Mouse (Mus musculus): ENCODE results near the gene Akt1. TPM values are rescaled to one million over a fixed set of nuclear protein-coding genes. Genes with fewer than 3 reads are reported as not detected.

The Akt1 gene
- polyA plus RNA-seq, 1 experiment from 2014 or later: 121 TPM

DNA sequence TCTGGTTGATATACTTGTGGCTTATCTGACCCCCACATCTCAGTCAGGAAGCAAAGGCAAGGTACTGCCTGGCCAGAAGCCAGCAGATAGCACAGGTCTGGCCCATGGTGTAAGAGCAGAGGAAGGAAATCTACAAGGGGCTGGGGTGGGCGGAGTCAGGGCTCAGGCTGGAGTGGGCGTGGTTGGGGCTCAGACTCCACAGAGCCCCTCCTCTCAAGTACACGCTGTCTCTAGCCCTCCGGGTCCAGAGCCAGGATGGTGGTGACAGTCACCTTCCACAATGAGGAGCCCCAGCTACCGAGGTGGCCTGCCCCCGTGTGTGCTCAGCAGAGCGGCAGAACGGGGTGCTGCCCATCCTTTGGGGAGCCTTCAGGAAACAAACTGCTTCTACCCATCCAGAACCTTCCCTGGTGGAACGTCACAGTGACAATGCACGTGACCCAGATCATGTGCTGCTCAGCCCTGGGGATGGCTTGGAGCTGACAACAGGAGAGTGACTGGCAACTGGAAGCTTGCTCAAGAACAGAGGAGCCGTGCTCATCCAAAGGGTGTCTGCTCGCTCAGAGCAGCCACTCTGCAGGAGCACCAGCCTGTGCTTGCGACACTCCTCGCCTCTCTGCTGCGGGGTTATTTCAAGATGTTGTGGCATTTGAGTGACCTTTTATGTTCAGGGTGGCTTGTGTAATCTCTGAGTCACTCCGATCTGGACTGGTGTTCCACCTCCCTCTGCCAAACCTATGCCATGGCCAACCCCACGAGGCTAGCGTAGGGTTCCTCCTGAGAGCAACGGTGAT is 45.6 kb downstream of the Akt1 start:
- H3K27ac ChIP-seq (ENCODE audit: low read depth, low read length): no peak overlapping the region; the same call in 1 of the 2 replicates
- H3K36me3 ChIP-seq (ENCODE audit: control insufficient read depth, insufficient read depth): no peaks in the 10 kb centered on the region
- H3K9ac ChIP-seq (ENCODE audit: low read depth, low read length): no peak overlapping the region
- no peak for TF ChIP-seq CTCF (IDR thresholded peaks at IDR 0.05; ENCODE audit: low read depth)
- no peaks in the 10 kb centered on the region for H3K27me3 ChIP-seq (replicated peaks; ENCODE audit: control insufficient read depth, insufficient read depth, low read length)
- WGBS: 22% methylated on average over 19 of the region's 19 CpGs
- 0 out of 2 replicates have a peak overlapping the region, but pooled peaks have one; percentile 1 for H3K4me3 ChIP-seq (ENCODE audit: low read depth, low read length)
- peak overlapping the region; percentile 50 for H3K4me2 ChIP-seq (replicated peaks; ENCODE audit: low read depth)
- H3K4me1 ChIP-seq (replicated peaks; ENCODE audit: control insufficient read depth, insufficient read depth, low read length): peaks cover 17% of the 10 kb centered on the region
- no peaks in the 10 kb centered on the region for H3K9me3 ChIP-seq (ENCODE audit: control insufficient read depth)
- peak; percentile 23; the same call in 1 of the 2 replicates for ATAC-seq

DNA sequence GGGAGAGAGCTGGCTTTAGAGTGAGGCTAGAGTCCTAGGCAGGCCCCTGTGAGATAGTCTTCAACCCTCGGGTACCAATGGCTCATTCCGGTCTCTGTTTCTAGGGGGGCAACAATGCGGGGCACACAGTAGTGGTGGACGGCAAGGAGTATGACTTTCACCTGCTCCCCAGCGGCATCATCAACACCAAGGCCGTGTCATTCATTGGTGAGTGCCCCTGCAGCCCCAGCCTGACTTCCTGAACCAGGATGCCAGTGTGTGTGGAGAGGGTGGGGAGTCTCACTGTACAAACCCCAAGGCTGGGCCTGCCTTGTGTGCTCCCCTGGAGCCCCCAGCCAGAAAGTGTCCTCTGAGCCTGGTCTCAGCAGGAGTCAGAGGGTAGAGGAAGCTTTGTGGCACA is 46.5 kb downstream of the Akt1 start:
- H3K4me2 ChIP-seq (replicated peaks; ENCODE audit: low read depth): no peak overlapping the region
- no peaks in the 10 kb centered on the region for H3K9me3 ChIP-seq (ENCODE audit: control insufficient read depth)
- no peak overlapping the region for H3K9ac ChIP-seq (ENCODE audit: low read depth, low read length)
- peaks cover 17% of the 10 kb centered on the region for H3K4me1 ChIP-seq (replicated peaks; ENCODE audit: control insufficient read depth, insufficient read depth, low read length)
- no peaks in the 10 kb centered on the region for H3K36me3 ChIP-seq (ENCODE audit: control insufficient read depth, insufficient read depth)
- 87% methylated on average over 6 of the region's 6 CpGs for whole genome bisulfite sequencing
- TF ChIP-seq CTCF (IDR thresholded peaks at IDR 0.05; ENCODE audit: low read depth): no peak
- no peak overlapping the region for H3K4me3 ChIP-seq (ENCODE audit: low read depth, low read length)
- no peaks in the 10 kb centered on the region for H3K27me3 ChIP-seq (replicated peaks; ENCODE audit: control insufficient read depth, insufficient read depth, low read length)
- no peak overlapping the region for H3K27ac ChIP-seq (ENCODE audit: low read depth, low read length)
- no peak for ATAC-seq

DNA sequence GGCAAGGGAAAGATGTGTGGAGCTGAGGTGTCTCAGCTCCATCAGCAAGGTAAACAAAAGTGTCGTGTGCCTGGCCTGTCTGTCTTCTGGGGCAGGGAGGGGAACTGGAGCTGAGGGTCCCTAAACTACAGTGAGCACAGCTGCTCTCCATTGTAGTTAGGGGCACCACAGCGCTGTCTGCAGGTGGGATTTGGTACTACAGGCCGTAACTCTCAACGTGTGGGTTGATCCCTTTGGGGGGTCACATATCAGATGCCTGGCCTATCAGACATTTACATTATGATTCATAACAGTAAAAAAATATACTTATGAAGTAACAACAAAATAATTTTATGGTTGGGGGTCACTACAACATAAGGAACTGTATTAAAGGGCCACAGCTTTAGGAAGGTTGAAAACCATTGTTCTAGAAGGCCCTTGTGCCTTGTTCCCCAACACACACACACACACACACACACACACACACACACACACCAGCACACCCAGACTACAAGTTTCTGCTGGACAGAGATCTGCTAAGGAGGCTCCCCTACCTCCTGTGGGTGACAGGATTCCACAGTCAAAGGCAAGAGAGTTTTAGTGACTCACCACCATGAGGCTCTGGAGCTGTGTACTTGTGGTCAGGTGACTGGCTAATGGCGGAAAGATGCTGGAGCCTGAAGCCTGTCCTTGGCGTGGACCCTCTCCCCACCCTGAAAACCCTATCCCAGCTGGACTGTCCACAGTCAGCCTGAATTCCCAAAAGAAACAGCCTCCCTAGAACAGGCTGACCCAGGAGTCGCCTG is 47.4 kb downstream of the Akt1 start:
- ATAC-seq: no peak
- H3K9ac ChIP-seq (ENCODE audit: low read depth, low read length): no peak overlapping the region
- no peak overlapping the region for H3K4me2 ChIP-seq (replicated peaks; ENCODE audit: low read depth)
- peaks cover 17% of the 10 kb centered on the region for H3K4me1 ChIP-seq (replicated peaks; ENCODE audit: control insufficient read depth, insufficient read depth, low read length)
- H3K27ac ChIP-seq (ENCODE audit: low read depth, low read length): no peak overlapping the region
- H3K4me3 ChIP-seq (ENCODE audit: low read depth, low read length): no peak overlapping the region
- 68% methylated on average over 7 of the region's 7 CpGs for whole genome bisulfite sequencing
- H3K36me3 ChIP-seq (ENCODE audit: control insufficient read depth, insufficient read depth): no peaks in the 10 kb centered on the region
- peak; percentile 69 for TF ChIP-seq CTCF (IDR thresholded peaks at IDR 0.05; ENCODE audit: low read depth)
- H3K27me3 ChIP-seq (replicated peaks; ENCODE audit: control insufficient read depth, insufficient read depth, low read length): no peaks in the 10 kb centered on the region
- no peaks in the 10 kb centered on the region for H3K9me3 ChIP-seq (ENCODE audit: control insufficient read depth)

DNA sequence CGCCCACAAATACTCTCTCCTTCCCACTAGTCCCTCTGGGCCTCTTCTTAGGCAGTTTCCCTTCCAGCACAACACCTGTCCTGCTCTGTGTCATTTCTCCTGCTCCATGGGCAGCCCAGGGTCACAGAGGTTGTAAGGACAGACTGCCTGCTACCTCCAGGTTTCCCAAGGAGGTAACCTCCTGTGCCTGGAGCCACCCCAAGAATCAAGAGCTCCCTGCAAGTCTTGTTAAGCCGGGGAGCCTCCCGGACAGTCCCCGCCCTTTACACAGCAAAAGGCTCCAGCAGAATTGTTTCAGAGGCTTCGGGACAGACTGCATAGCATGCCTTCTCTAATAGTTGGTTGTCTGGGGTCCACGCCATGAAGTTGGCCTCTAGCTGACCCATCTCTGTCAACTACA is 48.2 kb downstream of the Akt1 start:
- Histone ChIP-seq H3K4me3 (ENCODE audit: low read depth, low read length) (no peak overlapping the region), H3K4me1 (replicated peaks; ENCODE audit: control insufficient read depth, insufficient read depth, low read length) (peaks cover 17% of the 10 kb centered on the region), H3K36me3 (ENCODE audit: control insufficient read depth, insufficient read depth) (no peaks in the 10 kb centered on the region), H3K9ac (ENCODE audit: low read depth, low read length) (no peak overlapping the region), H3K27me3 (replicated peaks; ENCODE audit: control insufficient read depth, insufficient read depth, low read length) (0 out of 2 replicates have a peak, but pooled peaks cover 4% of the 10 kb centered on the region), H3K4me2 (replicated peaks; ENCODE audit: low read depth) (no peak overlapping the region), H3K9me3 (ENCODE audit: control insufficient read depth) (no peaks in the 10 kb centered on the region), H3K27ac (ENCODE audit: low read depth, low read length) (no peak overlapping the region)
- 54% methylated on average over 6 of the region's 6 CpGs for WGBS
- ATAC-seq: no peak
- TF ChIP-seq CTCF (IDR thresholded peaks at IDR 0.05; ENCODE audit: low read depth): no peak

DNA sequence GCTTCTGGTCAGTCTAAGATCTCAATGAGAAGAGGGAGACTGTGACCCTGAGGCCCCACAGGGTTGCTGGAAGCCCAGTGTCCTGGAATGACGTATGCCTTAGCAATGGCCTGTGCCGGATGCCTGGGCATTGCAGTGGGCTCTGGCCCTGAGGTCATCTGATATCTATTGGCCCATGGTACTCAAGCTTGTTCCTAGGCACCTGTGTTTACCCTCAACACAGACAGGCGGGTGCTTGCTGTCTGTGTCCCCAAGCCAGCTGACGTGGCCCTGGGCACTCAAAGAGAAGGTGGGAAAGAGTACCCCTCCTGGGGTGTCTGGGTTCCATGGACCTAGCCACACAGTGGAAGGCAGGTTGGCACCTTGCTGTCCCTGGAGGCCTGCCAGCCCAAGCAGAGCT is 49.0 kb downstream of the Akt1 start:
- TF ChIP-seq CTCF (IDR thresholded peaks at IDR 0.05; ENCODE audit: low read depth): no peak
- H3K9ac ChIP-seq (ENCODE audit: low read depth, low read length): no peak overlapping the region
- H3K4me1 ChIP-seq (replicated peaks; ENCODE audit: control insufficient read depth, insufficient read depth, low read length): peaks cover 17% of the 10 kb centered on the region
- H3K36me3 ChIP-seq (ENCODE audit: control insufficient read depth, insufficient read depth): no peaks in the 10 kb centered on the region
- no peak overlapping the region for H3K4me2 ChIP-seq (replicated peaks; ENCODE audit: low read depth)
- H3K9me3 ChIP-seq (ENCODE audit: control insufficient read depth): no peaks in the 10 kb centered on the region
- H3K4me3 ChIP-seq (ENCODE audit: low read depth, low read length): no peak overlapping the region
- H3K27ac ChIP-seq (ENCODE audit: low read depth, low read length): no peak overlapping the region
- peaks cover 9% of the 10 kb centered on the region; the same call in 1 of the 2 replicates for H3K27me3 ChIP-seq (replicated peaks; ENCODE audit: control insufficient read depth, insufficient read depth, low read length)
- no peak for ATAC-seq
- WGBS: 78% methylated on average over 4 of the region's 4 CpGs

DNA sequence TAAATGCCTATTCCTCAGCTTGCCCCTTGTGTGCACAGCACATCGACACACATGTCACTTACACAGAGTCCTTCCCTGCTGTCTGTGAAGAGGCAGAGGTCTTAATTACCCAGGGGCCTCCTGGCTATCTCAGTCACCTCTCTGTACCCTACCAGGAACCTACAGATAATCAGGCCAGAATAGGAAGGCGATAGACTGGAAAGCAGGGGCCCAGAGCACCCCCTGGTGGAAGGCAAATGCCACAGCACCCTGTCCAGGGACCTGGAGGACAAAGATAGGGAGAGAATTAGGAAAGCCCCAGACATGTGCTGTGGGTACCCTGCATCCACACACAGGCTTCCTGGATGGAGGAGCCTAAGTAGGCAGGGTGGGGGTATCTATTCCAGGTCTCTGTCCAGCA is 50.9 kb downstream of the Akt1 start:
- no peak for ATAC-seq
- Histone ChIP-seq H3K4me3 (ENCODE audit: low read depth, low read length) (no peak overlapping the region), H3K36me3 (ENCODE audit: control insufficient read depth, insufficient read depth) (no peaks in the 10 kb centered on the region), H3K27ac (ENCODE audit: low read depth, low read length) (no peak overlapping the region), H3K4me1 (replicated peaks; ENCODE audit: control insufficient read depth, insufficient read depth, low read length) (peaks cover 8% of the 10 kb centered on the region), H3K27me3 (replicated peaks; ENCODE audit: control insufficient read depth, insufficient read depth, low read length) (peaks cover 10% of the 10 kb centered on the region), H3K9me3 (ENCODE audit: control insufficient read depth) (no peaks in the 10 kb centered on the region), H3K9ac (ENCODE audit: low read depth, low read length) (no peak overlapping the region), H3K4me2 (replicated peaks; ENCODE audit: low read depth) (no peak overlapping the region)
- WGBS: 9% methylated on average over 2 of the region's 2 CpGs
- TF ChIP-seq CTCF (IDR thresholded peaks at IDR 0.05; ENCODE audit: low read depth): peak; percentile 93
